Mouse (Mus musculus) kidney, adult 2 months (tissue): Measurements from ENCODE around the gene Upf2. TPM values are rescaled to one million over a fixed set of nuclear protein-coding genes. Genes with fewer than 3 reads are reported as not detected.

Experiments
- DNase-seq: peaks from one replicate; pipeline ENCODE4 v3.0.0; 2021
- H3K27ac ChIP-seq: fragments of 200-500 bp; 2 replicates; pipeline ENCODE4 v1.5.1; 2012; ENCODE audit warnings: low read depth, low read length, control low read depth, inconsistent platforms; ENCODE audit not compliant: insufficient read depth
- H3K27me3 ChIP-seq: fragments of 200-500 bp; replicated peaks from 2 replicates; pipeline ENCODE4 v1.6.1; 2012; ENCODE audit warnings: mild to moderate bottlenecking, moderate library complexity, low read length, inconsistent platforms; ENCODE audit not compliant: control insufficient read depth, insufficient read depth
- H3K36me3 ChIP-seq: fragments of 200-500 bp; 2 replicates; pipeline ENCODE4 v1.6.1; 2012; ENCODE audit warnings: mild to moderate bottlenecking, moderate library complexity, low read length, inconsistent platforms; ENCODE audit not compliant: control insufficient read depth, insufficient read depth
- H3K4me1 ChIP-seq: fragments of 200-500 bp; 2 replicates; pipeline ENCODE4 v1.6.1; 2011; ENCODE audit warnings: low read length; ENCODE audit not compliant: control insufficient read depth, insufficient read depth
- H3K4me3 ChIP-seq: fragments of 200-500 bp; 2 replicates; pipeline ENCODE4 v1.5.1; 2011; ENCODE audit warnings: mild to moderate bottlenecking, low read depth, low read length, control low read depth; ENCODE audit not compliant: insufficient read depth
- CTCF ChIP-seq: fragments of 200-500 bp; conservative IDR thresholded peaks from 2 replicates; pipeline ENCODE4 v1.5.1; 2011; ENCODE audit warnings: low read depth, mild to moderate bottlenecking, control low read depth, low read length, moderate library complexity, mixed read lengths; ENCODE audit not compliant: insufficient read depth, insufficient read length
- POLR2A ChIP-seq: fragments of 200-500 bp; IDR thresholded peaks from one replicate; pipeline ENCODE4 v1.6.1; 2011; ENCODE audit warnings: low read depth, low read length, control low read depth
- WGBS: fragments of 180-500 bp; shearing (Covaris S2); methylation state at CpG from one replicate; pipeline ENCODE4 v1.1.7; 2018; 5-methylcytosine and 5-hydroxymethylcytosine counted together
- polyA plus RNA-seq: library from polyadenylated mRNA; depleted of rRNA; stranded (reverse); fragments of >200 nt; gene quantifications from 2 replicates; pipeline ENCODE4 v1.2.3, GENCODE M21; 2012; rRNA removed

The Upf2 gene
- 2.8 and 4.3 TPM in 2 replicates for polyA plus RNA-seq

- no peaks in the 10 kb centered on the region for H3K27me3 ChIP-seq
- peak; percentile 98 for DNase-seq
- TF ChIP-seq POLR2A (peak; percentile 44), CTCF (no peak)
- under 1% methylated on average over 50 of the region's 54 CpGs for WGBS
- H3K27ac ChIP-seq = peak within 1 kb of the TSS; percentile 99
- H3K4me3 ChIP-seq = peak within 1 kb of the TSS; percentile 92
- H3K36me3 ChIP-seq = no peaks in the 10 kb centered on the region
- H3K4me1 ChIP-seq = peaks cover 6% of the 10 kb centered on the region; the same call in 1 of the 2 replicates
These were observed at the start of gene Upf2 for GRCm38 (mm10) chr2:5950766-5951595. Gene Upf2 (plus strand): TSS chr2:5951469.

GRCm38 (mm10) chr2:5906092-5906491 is 45.2 kb upstream of the Upf2 start:
- WGBS = 27% methylated on average over 5 of the region's 5 CpGs
- no peak overlapping the region for H3K27ac ChIP-seq
- TF ChIP-seq POLR2A (no peak), CTCF (no peak)
- no peak overlapping the region for H3K4me3 ChIP-seq
- no peaks in the 10 kb centered on the region for H3K4me1 ChIP-seq
- peak; percentile 37 for DNase-seq
- H3K27me3 ChIP-seq = no peaks in the 10 kb centered on the region
- H3K36me3 ChIP-seq = peaks cover 2% of the 10 kb centered on the region; the same call in 1 of the 2 replicates

DNA sequence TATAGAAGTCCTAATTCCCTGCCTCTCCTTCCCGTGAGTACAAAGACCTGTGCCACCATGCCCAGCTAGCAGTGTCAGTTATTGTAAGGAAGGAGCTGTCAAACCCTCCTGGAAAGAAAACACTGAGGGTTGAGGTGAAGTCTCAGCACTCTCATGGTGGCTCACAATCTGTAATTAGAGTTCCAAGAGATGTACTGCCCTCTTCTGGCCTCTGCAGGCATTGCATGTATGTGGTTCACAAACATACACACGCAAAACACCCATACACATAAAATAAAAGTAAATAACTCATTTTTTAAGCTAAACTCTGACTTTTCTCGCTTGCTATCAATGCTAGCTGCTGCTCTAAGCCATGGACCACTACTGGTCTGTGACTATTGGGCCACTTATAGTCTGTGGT is 44.6 kb upstream of the Upf2 start:
- 63% methylated on average over 3 of the region's 3 CpGs for WGBS
- DNase-seq = peak; percentile 46
- TF ChIP-seq CTCF (peak; percentile 44), POLR2A (no peak)
- Histone ChIP-seq H3K4me1 (no peaks in the 10 kb centered on the region), H3K27ac (no peak overlapping the region), H3K36me3 (peaks cover 2% of the 10 kb centered on the region; the same call in 1 of the 2 replicates), H3K27me3 (no peaks in the 10 kb centered on the region), H3K4me3 (no peak overlapping the region)

DNA sequence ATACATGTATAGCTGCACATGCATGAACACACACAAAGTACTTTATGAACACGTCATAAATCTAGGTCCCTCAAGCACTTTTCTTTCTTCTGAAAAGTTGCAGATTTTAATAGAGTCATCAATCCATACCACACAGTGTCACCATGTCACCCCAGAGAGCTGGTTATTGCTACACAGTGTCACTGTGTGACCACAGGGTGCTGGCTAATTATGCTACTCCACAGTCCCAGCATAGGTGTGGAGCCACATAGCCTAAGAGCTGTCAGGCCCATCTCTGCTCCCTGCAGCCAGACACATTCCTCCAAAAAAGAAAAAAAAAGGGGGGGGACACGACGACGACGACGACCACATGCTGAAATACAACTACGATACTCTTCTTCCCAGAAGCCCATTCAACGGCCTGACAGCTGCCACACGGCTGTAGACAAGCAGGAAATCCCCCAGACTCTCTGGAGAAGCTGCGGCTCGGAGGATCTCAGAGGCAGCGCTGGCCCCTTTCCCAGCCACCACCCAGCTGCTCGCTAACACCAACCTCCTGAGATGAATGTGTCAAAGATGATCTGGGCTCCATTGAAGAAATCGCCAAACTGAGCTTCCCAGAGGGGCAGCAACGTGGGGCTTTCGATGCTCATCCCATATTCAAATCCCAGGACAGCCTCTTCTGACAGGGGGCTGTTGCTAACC is 39.8 kb upstream of the Upf2 start:
- H3K27me3 ChIP-seq = no peaks in the 10 kb centered on the region
- no peak for DNase-seq
- H3K36me3 ChIP-seq = no peaks in the 10 kb centered on the region
- no peaks in the 10 kb centered on the region for H3K4me1 ChIP-seq
- no peak overlapping the region for H3K27ac ChIP-seq
- no peak overlapping the region for H3K4me3 ChIP-seq
- 78% methylated on average over 16 of the region's 16 CpGs for WGBS
- no peak for TF ChIP-seq CTCF
- TF ChIP-seq POLR2A = no peak

- Histone ChIP-seq H3K27me3 (no peaks in the 10 kb centered on the region), H3K36me3 (no peaks in the 10 kb centered on the region), H3K27ac (no peak overlapping the region), H3K4me3 (no peak overlapping the region), H3K4me1 (no peaks in the 10 kb centered on the region)
- TF ChIP-seq POLR2A (no peak), CTCF (no peak)
- no peak for DNase-seq
- WGBS = 96% methylated on average over 6 of the region's 6 CpGs
These were observed 28.4 kb upstream of the Upf2 start for GRCm38 (mm10) chr2:5922823-5923222.

- Histone ChIP-seq H3K4me1 (no peaks in the 10 kb centered on the region), H3K36me3 (no peaks in the 10 kb centered on the region), H3K27me3 (no peaks in the 10 kb centered on the region), H3K4me3 (no peak overlapping the region), H3K27ac (no peak overlapping the region)
- TF ChIP-seq CTCF = no peak
- TF ChIP-seq POLR2A = no peak
- DNase-seq = no peak
- 74% methylated on average over 9 of the region's 9 CpGs for WGBS
These were observed 27.5 kb upstream of the Upf2 start for GRCm38 (mm10) chr2:5923786-5924185.

DNA sequence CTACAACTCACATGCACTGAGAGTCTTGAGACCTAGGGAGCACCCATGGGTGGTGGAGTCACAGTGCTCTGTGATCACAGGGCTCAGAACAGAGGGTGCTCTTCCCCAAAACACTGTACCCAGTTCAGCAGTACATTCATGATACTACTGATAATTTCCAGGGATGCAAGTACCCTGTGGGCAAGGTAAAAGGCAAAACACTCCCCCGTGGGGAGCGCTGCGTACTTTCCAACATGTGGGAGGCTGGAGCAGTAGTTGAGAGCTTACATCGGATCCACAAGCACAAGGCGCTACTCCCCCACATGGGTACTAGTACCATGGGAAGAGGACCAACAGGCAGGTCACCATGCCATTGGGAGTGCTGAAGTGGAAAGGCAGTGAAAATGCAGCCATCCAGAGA is 23.8 kb upstream of the Upf2 start:
- TF ChIP-seq POLR2A (no peak), CTCF (no peak)
- DNase-seq = no peak
- H3K36me3 ChIP-seq = no peaks in the 10 kb centered on the region
- H3K4me3 ChIP-seq = no peak overlapping the region
- 74% methylated on average over 5 of the region's 5 CpGs for WGBS
- H3K27me3 ChIP-seq = no peaks in the 10 kb centered on the region
- no peak overlapping the region for H3K27ac ChIP-seq
- H3K4me1 ChIP-seq = no peaks in the 10 kb centered on the region
